Mouse (Mus musculus): ENCODE measurements around the gene Tox3. TPM values are rescaled to one million over a fixed set of nuclear protein-coding genes. Genes with fewer than 3 reads are reported as not detected.

The Tox3 gene
- 0.14 and 0.21 TPM in 2 replicates for polyA plus RNA-seq (2015; fragmentation: Nextera tagmentation; extraction: Ambion mirVana)

DNA sequence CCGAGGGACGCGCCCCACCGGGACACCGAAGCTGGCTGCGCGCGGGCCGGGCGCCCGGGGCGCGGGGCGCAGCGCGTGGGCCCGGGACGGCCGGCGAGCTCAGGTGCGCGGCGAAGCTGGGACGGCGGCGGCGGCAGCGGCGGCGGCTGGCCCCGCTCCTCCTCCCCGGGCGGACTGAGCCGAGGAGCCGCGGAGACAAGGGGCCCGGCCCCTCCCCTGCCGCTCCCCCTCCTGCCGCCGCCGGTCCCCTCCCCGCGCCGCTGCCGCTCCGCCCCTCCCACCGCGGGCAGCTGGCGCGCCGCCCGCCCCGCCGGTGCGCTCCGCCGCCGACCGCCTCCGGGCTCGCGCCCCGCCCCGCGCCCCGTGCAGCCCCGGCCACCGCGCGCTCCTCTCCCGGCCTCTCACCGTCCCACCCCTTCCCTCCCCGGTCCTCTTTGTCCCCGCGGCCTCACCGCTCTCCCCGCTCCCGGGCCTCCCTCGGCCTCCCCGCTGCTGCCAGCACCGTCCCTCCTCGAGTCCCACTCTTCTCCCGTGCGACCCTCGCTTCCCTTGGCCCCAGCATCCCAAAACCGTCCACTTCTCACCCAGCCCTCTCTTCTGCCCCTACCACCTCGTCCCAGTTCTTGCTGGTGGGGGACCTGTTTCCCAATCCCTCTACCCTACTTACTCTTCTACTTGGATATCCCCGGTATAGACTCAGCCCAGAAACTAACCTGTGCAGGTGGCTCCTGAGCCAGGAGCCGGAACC lies at the start of gene Tox3:
TSS of gene Tox3 (minus strand) at position 166 of the 748 bp plus-strand sequence.
- Histone ChIP-seq H3K9ac (0 out of 2 replicates have a peak within 1 kb of the TSS, but pooled peaks have one; percentile 45), H3K27ac (no peak within 1 kb of the TSS), H3K4me1 (replicated peaks) (0 out of 2 replicates have a peak, but pooled peaks cover 5% of the 10 kb centered on the region), H3K9me3 (replicated peaks) (no peaks in the 10 kb centered on the region), H3K27me3 (peaks cover 42% of the 10 kb centered on the region), H3K4me3 (replicated peaks) (peak within 1 kb of the TSS; percentile 56), H3K36me3 (no peaks in the 10 kb centered on the region), H3K4me2 (peak within 1 kb of the TSS; percentile 67)
- 2% methylated on average over 50 of the region's 89 CpGs for WGBS (ENCODE audit: insufficient replicate concordance)
- ATAC-seq (ENCODE audit: low read depth): no peak; the same call in 1 of the 2 replicates
- DNase-seq: no peak

- ATAC-seq (ENCODE audit: low read depth) (no peak), DNase-seq (no peak)
- Histone ChIP-seq H3K4me3 (replicated peaks) (no peak overlapping the region), H3K36me3 (no peaks in the 10 kb centered on the region), H3K4me1 (replicated peaks) (no peaks in the 10 kb centered on the region), H3K27ac (no peak overlapping the region), H3K4me2 (no peak overlapping the region), H3K27me3 (no peaks in the 10 kb centered on the region), H3K9me3 (replicated peaks) (0 out of 2 replicates have a peak, but pooled peaks cover 7% of the 10 kb centered on the region), H3K9ac (no peak overlapping the region)
- WGBS (ENCODE audit: insufficient replicate concordance): 86% methylated on average over 2 of the region's 2 CpGs
These were observed 44.5 kb upstream of the Tox3 start for GRCm38 (mm10) chr8:90392643-90393042.

GRCm38 (mm10) chr8:90391483-90392074 lies 43.4 kb upstream of the Tox3 start:
- no peak for ATAC-seq (ENCODE audit: low read depth)
- Histone ChIP-seq H3K36me3 (no peaks in the 10 kb centered on the region), H3K4me1 (replicated peaks) (no peaks in the 10 kb centered on the region), H3K9me3 (replicated peaks) (0 out of 2 replicates have a peak, but pooled peaks cover 7% of the 10 kb centered on the region), H3K27ac (no peak overlapping the region), H3K4me3 (replicated peaks) (no peak overlapping the region), H3K4me2 (no peak overlapping the region), H3K27me3 (no peaks in the 10 kb centered on the region), H3K9ac (no peak overlapping the region)
- 20% methylated on average over 3 of the region's 3 CpGs for WGBS (ENCODE audit: insufficient replicate concordance)
- DNase-seq: no peak

DNA sequence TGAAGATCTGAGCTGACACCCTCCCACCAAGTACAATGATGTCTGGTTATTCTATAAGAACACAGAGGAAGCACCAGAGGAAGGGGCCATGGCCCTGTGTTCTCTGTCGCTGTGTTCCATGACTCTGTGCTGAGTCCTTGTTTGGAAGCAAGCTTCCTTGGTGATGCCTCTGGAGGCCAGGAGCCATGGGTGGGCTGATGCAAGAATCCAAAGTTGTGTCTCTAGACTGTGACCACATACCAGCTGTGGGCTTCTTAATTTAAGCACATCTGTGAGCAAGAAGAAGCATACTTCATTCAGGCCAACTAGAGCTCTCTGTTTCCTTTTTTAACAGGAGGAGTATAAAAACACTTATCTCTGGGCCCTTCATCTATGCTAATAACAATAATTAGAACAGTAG lies 42.7 kb upstream of the Tox3 start:
- H3K9ac ChIP-seq: no peak overlapping the region
- ATAC-seq (ENCODE audit: low read depth) (no peak), DNase-seq (no peak)
- no peak overlapping the region for H3K4me2 ChIP-seq
- no peak overlapping the region for H3K4me3 ChIP-seq (replicated peaks)
- WGBS (ENCODE audit: insufficient replicate concordance): 61% methylated on average over 1 of the region's 1 CpGs
- H3K27me3 ChIP-seq: no peaks in the 10 kb centered on the region
- H3K4me1 ChIP-seq (replicated peaks): no peaks in the 10 kb centered on the region
- H3K9me3 ChIP-seq (replicated peaks): 0 out of 2 replicates have a peak, but pooled peaks cover 7% of the 10 kb centered on the region
- no peaks in the 10 kb centered on the region for H3K36me3 ChIP-seq
- H3K27ac ChIP-seq: no peak overlapping the region

- no peak for ATAC-seq (ENCODE audit: low read depth)
- 76% methylated on average over 6 of the region's 6 CpGs for WGBS (ENCODE audit: insufficient replicate concordance)
These were observed 30.9 kb upstream of the Tox3 start for GRCm38 (mm10) chr8:90379064-90379463.

DNA sequence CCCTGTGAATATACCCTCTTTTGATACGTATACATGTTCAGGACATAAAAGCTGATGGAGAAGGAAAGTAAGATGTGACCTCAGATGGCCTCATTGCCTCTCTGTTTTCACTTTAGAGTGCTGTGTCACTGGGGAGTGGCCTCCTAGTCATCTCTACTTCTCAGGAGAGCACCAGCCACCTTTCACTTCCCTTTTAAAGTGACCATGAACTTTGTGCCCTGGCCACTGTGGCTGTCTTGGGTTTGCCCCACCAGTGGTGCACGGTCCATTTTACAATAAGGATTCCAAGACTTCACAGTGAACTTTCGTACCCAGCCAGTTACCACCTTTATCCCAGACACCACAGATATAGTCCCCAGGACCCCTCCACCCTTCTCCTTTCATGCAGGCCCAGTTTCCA lies 29.9 kb upstream of the Tox3 start:
- no peak overlapping the region for H3K27ac ChIP-seq

More at GRCm38 (mm10) chr8:90379064-90379463, 30.9 kb upstream of the Tox3 start:
- H3K27ac ChIP-seq: no peak overlapping the region
- no peaks in the 10 kb centered on the region for H3K4me1 ChIP-seq (replicated peaks)
- H3K36me3 ChIP-seq: no peaks in the 10 kb centered on the region
- H3K4me3 ChIP-seq (replicated peaks): no peak overlapping the region
- no peaks in the 10 kb centered on the region for H3K27me3 ChIP-seq
- DNase-seq: no peak
- H3K4me2 ChIP-seq: no peak overlapping the region
- H3K9me3 ChIP-seq (replicated peaks): no peaks in the 10 kb centered on the region
- H3K9ac ChIP-seq: no peak overlapping the region

GRCm38 (mm10) chr8:90371611-90372222 lies 23.6 kb upstream of the Tox3 start:
- no peaks in the 10 kb centered on the region for H3K4me1 ChIP-seq (replicated peaks)
- no peaks in the 10 kb centered on the region; the same call in 1 of the 2 replicates for H3K9me3 ChIP-seq (replicated peaks)
- no peak overlapping the region for H3K4me2 ChIP-seq
- no peak overlapping the region for H3K27ac ChIP-seq
- ATAC-seq (ENCODE audit: low read depth) (no peak), DNase-seq (no peak)
- 69% methylated on average over 10 of the region's 10 CpGs for WGBS (ENCODE audit: insufficient replicate concordance)
- H3K9ac ChIP-seq: no peak overlapping the region
- no peaks in the 10 kb centered on the region for H3K27me3 ChIP-seq
- H3K4me3 ChIP-seq (replicated peaks): no peak overlapping the region
- no peaks in the 10 kb centered on the region for H3K36me3 ChIP-seq

More for the DNA sequence above, 29.9 kb upstream of the Tox3 start:
- Histone ChIP-seq H3K9ac (no peak overlapping the region), H3K4me1 (replicated peaks) (no peaks in the 10 kb centered on the region), H3K4me3 (replicated peaks) (no peak overlapping the region), H3K4me2 (no peak overlapping the region), H3K9me3 (replicated peaks) (no peaks in the 10 kb centered on the region), H3K36me3 (no peaks in the 10 kb centered on the region), H3K27me3 (no peaks in the 10 kb centered on the region)
- no peak for DNase-seq
- no peak for ATAC-seq (ENCODE audit: low read depth)
- 61% methylated on average over 3 of the region's 3 CpGs for WGBS (ENCODE audit: insufficient replicate concordance)

DNA sequence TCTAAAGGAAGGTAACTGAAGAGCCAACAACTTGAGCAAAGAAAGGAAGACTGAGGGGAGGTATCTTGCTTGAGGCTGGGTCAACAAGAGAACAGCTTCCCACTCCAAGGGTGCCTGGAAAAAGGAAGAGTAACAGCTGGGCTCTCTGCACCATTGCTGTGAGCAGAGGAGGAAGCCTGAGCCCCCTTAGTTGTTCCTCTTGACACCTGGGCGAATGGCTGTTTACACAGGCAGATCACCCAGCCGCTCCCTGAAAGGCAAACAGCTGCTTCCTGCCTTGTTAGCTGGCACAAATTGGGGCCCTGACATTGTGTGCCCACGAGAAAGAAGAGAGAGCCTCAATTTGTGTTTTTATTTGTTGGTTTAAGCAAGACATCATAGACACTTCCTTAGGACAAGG lies 21.7 kb upstream of the Tox3 start:
- Histone ChIP-seq H3K4me3 (replicated peaks) (no peak overlapping the region), H3K27me3 (no peaks in the 10 kb centered on the region), H3K36me3 (no peaks in the 10 kb centered on the region), H3K9me3 (replicated peaks) (no peaks in the 10 kb centered on the region; the same call in 1 of the 2 replicates), H3K4me2 (no peak overlapping the region), H3K9ac (no peak overlapping the region), H3K4me1 (replicated peaks) (no peaks in the 10 kb centered on the region), H3K27ac (no peak overlapping the region)
- ATAC-seq (ENCODE audit: low read depth) (no peak), DNase-seq (no peak)
- 17% methylated on average over 3 of the region's 3 CpGs for WGBS (ENCODE audit: insufficient replicate concordance)

DNA sequence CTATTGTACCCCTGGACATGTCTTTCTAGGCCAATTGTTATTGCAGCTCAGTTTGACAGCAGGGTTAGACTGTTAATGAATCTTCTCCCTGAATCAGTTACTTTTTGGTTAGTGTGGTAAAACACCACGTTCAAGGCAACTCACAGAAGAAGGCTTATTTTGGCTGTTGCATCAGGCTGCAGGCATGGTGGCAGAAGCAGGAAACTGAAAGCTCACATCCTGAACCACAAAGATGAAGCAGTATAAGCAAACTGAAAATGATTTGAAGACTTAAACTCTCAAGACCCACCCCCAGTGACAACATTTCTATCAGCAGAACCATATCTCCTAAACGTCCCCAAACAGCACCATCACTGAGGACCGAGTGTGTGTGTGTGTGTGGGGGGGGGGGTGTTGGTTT lies 8.6 kb upstream of the Tox3 start:
- 24% methylated on average over 3 of the region's 3 CpGs for WGBS (ENCODE audit: insufficient replicate concordance)
- H3K4me1 ChIP-seq (replicated peaks): no peaks in the 10 kb centered on the region
- no peaks in the 10 kb centered on the region for H3K27me3 ChIP-seq
- H3K9me3 ChIP-seq (replicated peaks): no peaks in the 10 kb centered on the region
- no peak overlapping the region for H3K9ac ChIP-seq
- H3K36me3 ChIP-seq: no peaks in the 10 kb centered on the region
- no peak overlapping the region for H3K4me3 ChIP-seq (replicated peaks)
- H3K4me2 ChIP-seq: no peak overlapping the region
- H3K27ac ChIP-seq: no peak overlapping the region
- DNase-seq (no peak), ATAC-seq (ENCODE audit: low read depth) (no peak)

- no peak overlapping the region for H3K4me2 ChIP-seq
- ATAC-seq (ENCODE audit: low read depth): no peak
- H3K4me1 ChIP-seq (replicated peaks): no peaks in the 10 kb centered on the region
- WGBS (ENCODE audit: insufficient replicate concordance): 65% methylated on average over 3 of the region's 3 CpGs
- no peak for DNase-seq
- H3K27me3 ChIP-seq: peaks cover 4% of the 10 kb centered on the region; the same call in 1 of the 2 replicates
- H3K36me3 ChIP-seq: no peaks in the 10 kb centered on the region
- no peaks in the 10 kb centered on the region for H3K9me3 ChIP-seq (replicated peaks)
- no peak overlapping the region for H3K27ac ChIP-seq
- H3K4me3 ChIP-seq (replicated peaks): no peak overlapping the region
- no peak overlapping the region for H3K9ac ChIP-seq
These were observed 6.6 kb upstream of the Tox3 start for GRCm38 (mm10) chr8:90354782-90355181.

DNA sequence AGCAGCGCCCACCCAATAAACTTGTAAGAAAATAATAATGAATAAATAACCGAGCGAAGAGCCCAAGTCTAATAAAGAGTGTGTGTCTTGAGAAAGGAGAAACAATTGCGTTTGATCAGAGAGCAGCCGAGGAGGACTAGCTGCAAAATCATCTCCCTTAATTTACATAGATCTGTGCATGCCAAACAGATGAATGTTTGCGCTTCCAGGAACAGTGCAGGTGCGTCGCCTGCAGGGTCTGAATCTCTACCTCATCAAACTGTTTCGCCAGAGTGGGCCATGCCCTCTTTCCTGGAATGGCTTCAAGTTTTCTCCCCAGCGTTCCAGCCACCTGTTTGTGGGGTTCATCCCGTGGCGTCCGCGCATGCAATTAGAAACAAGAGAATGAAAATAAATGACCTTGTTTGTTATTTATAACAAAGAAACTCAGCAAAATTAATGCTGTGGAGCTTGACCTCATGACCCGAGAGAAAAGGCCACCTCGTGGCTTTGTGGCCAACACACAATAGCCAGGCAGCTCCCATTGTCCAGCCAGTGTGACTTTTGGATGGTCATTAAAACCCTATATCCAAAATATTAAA lies 5.9 kb upstream of the Tox3 start:
- H3K9ac ChIP-seq: no peak overlapping the region
- H3K9me3 ChIP-seq (replicated peaks): no peaks in the 10 kb centered on the region
- no peak for ATAC-seq (ENCODE audit: low read depth)
- WGBS (ENCODE audit: insufficient replicate concordance): 66% methylated on average over 16 of the region's 16 CpGs
- H3K27ac ChIP-seq: no peak overlapping the region
- H3K4me2 ChIP-seq: no peak overlapping the region
- no peak overlapping the region for H3K4me3 ChIP-seq (replicated peaks)
- no peak for DNase-seq
- no peaks in the 10 kb centered on the region for H3K36me3 ChIP-seq
- H3K27me3 ChIP-seq: peaks cover 10% of the 10 kb centered on the region
- H3K4me1 ChIP-seq (replicated peaks): no peaks in the 10 kb centered on the region

All from liver, embryonic 13.5 days (tissue).